Mouse (Mus musculus) hindbrain, postnatal 0 days (tissue): Measurements from ENCODE around the gene Satb2. TPM values are rescaled to one million over a fixed set of nuclear protein-coding genes. Genes with fewer than 3 reads are reported as not detected.
A peak's percentile ranks its signal among the peaks of the same experiment; 100 is the strongest.

ENCODE experiments used
- ATAC-seq: fragments of 200-750 bp; cut with Nextera tagmentation; 2 replicates; pipeline ENCODE4 v1.8.0; 2017; ENCODE audit warnings: mild to moderate bottlenecking, moderate TSS enrichment, moderate library complexity
- DNase-seq: peaks from one replicate; pipeline ENCODE4 v3.0.0-alpha.2; 2015; ENCODE audit warnings: low spot score
- H3K27ac ChIP-seq: fragments of 300-500 bp; sonication (generic); 2 replicates; pipeline ENCODE4 v1.5.1; 2014; ENCODE audit warnings: mild to moderate bottlenecking
- H3K27me3 ChIP-seq: fragments of 300-500 bp; sonication (generic); 2 replicates; pipeline ENCODE4 v1.6.1; 2014; ENCODE audit warnings: low read length, mixed read lengths; ENCODE audit not compliant: insufficient read depth
- H3K36me3 ChIP-seq: fragments of 300-500 bp; sonication (generic); 2 replicates; pipeline ENCODE4 v1.6.1; 2014; ENCODE audit warnings: low read length, mixed read lengths; ENCODE audit not compliant: insufficient read depth
- H3K4me1 ChIP-seq: fragments of 300-500 bp; sonication (generic); 2 replicates; pipeline ENCODE4 v1.6.1; 2014; ENCODE audit warnings: antibody characterized with exemption, low read length, mixed read lengths; ENCODE audit not compliant: insufficient read depth
- H3K4me2 ChIP-seq: fragments of 300-500 bp; sonication (generic); 2 replicates; pipeline ENCODE4 v1.6.1; 2014; ENCODE audit warnings: low read depth, mild to moderate bottlenecking, low read length, moderate library complexity, mixed read lengths
- H3K4me3 ChIP-seq: fragments of 300-500 bp; sonication (generic); 2 replicates; pipeline ENCODE4 v1.5.1; 2014; ENCODE audit warnings: low read length
- H3K9ac ChIP-seq: fragments of 300-500 bp; sonication (generic); replicated peaks from 2 replicates; pipeline ENCODE4 v1.6.1; 2014; ENCODE audit warnings: mild to moderate bottlenecking, low read length, moderate library complexity, mixed read lengths
- H3K9me3 ChIP-seq: fragments of 300-500 bp; sonication (generic); 2 replicates; pipeline ENCODE4 v1.6.1; 2016; ENCODE audit warnings: low read length, mixed read lengths
- CTCF ChIP-seq: IDR thresholded peaks from 2 replicates; pipeline ENCODE4 v1.5.1; 2016; ENCODE audit warnings: antibody characterized with exemption, control low read depth, low read depth
- WGBS: fragments of 180-500 bp; shearing (Covaris S2); extraction: QIAGEN DNeasy Blood & Tissue Kit; methylation state at CpG from one replicate; pipeline ENCODE4 v1.1.7; 2014; 5-methylcytosine and 5-hydroxymethylcytosine counted together
- polyA plus RNA-seq: library from polyadenylated mRNA; unstranded; fragments of >200 nt; fragmentation: Nextera tagmentation; extraction: Ambion mirVana; gene quantifications from 2 replicates; pipeline ENCODE4 v1.2.1, GENCODE M21; 2015
- total RNA-seq: library from RNA; depleted of rRNA; stranded (reverse); fragments of >200 nt; gene quantifications from 2 replicates; pipeline ENCODE4 v1.2.3, GENCODE M21; 2014

Gene Satb2
- total and polyA plus RNA-seq, 2 experiments from 2014 or later: 1.1 to 1.7 TPM

DNA sequence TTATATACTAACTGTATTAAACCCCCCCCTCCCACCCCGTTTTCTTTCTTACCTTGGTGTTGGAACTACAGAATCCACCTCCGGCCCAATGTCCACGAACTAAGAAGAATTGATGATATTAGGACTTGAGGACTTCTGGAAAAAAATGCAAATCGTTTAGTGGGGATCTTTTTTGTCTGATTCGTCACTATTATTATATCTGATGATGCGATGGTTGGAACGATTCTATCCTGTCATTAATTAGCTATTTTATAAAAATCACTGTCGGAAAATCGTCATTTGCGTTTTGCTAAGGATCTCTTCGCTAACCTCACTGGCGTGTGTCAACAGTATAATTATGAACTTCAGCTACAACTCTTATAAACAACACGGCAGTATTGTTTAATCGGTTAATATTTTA lies 4.3 kb downstream of the Satb2 start:
- WGBS: 7% methylated on average over 14 of the region's 14 CpGs
- no peak for TF ChIP-seq CTCF
- H3K4me1 ChIP-seq: peaks cover 6% of the 10 kb centered on the region
- ATAC-seq (no peak), DNase-seq (no peak)
- H3K9me3 ChIP-seq: no peaks in the 10 kb centered on the region
- peaks cover 45% of the 10 kb centered on the region for H3K27me3 ChIP-seq
- no peaks in the 10 kb centered on the region for H3K36me3 ChIP-seq
- H3K27ac ChIP-seq: no peak overlapping the region
- no peak overlapping the region for H3K9ac ChIP-seq
- H3K4me3 ChIP-seq: no peak overlapping the region
- H3K4me2 ChIP-seq: no peak overlapping the region

DNA sequence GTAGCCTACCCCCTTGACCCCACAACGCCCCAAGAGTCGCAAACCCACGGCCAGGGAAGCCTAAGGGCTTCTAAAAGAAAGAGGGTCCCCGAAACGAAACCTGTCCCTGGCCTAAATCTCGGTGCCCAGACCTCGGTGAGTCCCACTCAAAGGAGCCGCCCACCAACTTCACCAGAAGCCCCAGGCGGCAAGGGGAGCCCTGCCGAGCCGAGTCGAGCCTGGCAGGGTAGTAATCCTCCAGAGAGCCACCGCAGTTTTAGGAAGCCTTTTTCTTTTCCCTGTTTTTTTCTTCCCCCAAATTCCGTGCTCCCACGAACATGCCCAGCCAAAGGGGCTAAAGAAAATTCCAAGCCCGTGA lies 4.9 kb downstream of the Satb2 start:
- peaks cover 6% of the 10 kb centered on the region for H3K4me1 ChIP-seq
- H3K9ac ChIP-seq: peak overlapping the region; percentile 53; the same call in 1 of the 2 replicates
- DNase-seq (no peak), ATAC-seq (no peak)
- H3K9me3 ChIP-seq: no peaks in the 10 kb centered on the region
- H3K4me3 ChIP-seq: peak overlapping the region; percentile 73
- no peaks in the 10 kb centered on the region for H3K36me3 ChIP-seq
- peaks cover 52% of the 10 kb centered on the region for H3K27me3 ChIP-seq
- under 1% methylated on average over 16 of the region's 16 CpGs for WGBS
- no peak overlapping the region for H3K27ac ChIP-seq
- H3K4me2 ChIP-seq: peak overlapping the region; percentile 85
- no peak for TF ChIP-seq CTCF

DNA sequence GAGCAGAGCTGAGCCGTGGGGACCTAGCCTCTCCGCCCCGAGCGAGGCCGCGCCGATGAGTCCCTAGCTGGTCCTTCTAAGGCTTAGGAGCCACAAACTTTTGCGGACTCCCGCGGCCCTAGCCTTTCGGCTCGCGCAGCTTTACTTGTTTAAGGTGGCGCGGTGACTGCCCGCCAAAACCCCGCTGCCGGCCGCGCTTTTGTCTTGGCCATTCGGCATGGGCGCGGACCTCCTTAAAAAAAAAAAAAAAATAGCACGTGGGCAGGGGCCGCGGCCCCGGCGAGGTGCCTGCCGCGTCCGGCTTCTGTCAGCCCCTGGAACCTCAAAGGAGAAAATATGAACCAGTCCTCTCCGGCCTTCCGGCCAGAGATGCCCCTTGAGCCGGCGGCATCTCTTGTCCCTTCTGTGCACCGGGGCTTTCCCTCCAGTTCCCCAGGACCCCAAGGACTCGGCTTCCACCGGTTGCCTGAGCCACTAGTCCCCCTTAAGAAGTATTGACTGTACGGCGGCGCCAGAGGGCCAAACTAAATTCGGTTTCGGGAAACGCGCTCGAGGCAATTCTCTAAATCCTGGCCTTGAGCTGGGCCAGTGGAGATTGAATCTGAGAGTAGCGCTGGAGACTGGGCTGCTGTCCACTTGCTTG lies 5.4 kb downstream of the Satb2 start:
- Histone ChIP-seq H3K4me3 (peak overlapping the region; percentile 73), H3K9me3 (no peaks in the 10 kb centered on the region), H3K4me2 (peak overlapping the region; percentile 85), H3K27ac (peak overlapping the region; percentile 74), H3K9ac (peak overlapping the region; percentile 53), H3K27me3 (peaks cover 53% of the 10 kb centered on the region), H3K36me3 (no peaks in the 10 kb centered on the region), H3K4me1 (peaks cover 6% of the 10 kb centered on the region)
- WGBS: under 1% methylated on average over 47 of the region's 47 CpGs
- DNase-seq (peak; percentile 95), ATAC-seq (peak; percentile 82)
- TF ChIP-seq CTCF: no peak

DNA sequence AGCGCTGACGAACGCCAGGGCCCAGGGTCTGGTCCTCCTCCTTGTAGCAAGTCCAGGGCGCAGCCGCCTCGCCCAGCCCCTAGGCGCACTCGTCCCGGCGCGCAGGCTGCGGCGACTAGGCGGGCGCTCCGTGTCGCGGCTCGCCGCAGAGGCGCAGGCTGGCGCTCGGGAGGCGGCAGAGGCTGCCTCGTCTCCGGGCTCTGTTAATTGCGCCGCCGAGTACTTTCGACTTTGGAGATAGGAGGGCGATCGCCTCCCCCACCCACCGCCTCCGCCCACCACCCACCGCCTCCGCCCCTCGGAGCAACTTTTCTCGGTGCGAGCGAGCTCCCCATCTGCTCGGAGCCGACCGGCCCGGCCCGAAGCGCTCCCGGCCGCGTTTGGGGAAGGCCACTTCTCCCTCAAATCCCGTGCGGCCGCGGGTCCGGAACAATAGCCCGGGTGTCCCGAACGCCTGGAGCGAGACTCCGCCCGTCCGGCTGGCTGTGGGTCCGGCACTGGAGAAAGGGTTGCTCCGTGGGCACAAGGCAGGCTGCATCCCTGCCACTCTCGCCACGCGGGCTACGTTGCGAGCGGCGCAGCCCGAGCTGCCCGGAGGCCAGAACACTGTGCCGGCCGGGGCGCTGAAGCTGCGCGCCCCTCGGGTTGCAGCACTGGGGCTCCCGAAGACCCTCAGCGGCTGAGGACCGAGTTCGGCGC lies 6.0 kb downstream of the Satb2 start:
- H3K9ac ChIP-seq: peak overlapping the region; percentile 53
- H3K4me3 ChIP-seq: peak overlapping the region; percentile 73
- H3K4me2 ChIP-seq: peak overlapping the region; percentile 85
- no peak for TF ChIP-seq CTCF
- under 1% methylated on average over 70 of the region's 83 CpGs for WGBS
- peak; percentile 63 for ATAC-seq
- peak; percentile 51 for DNase-seq
- H3K9me3 ChIP-seq: no peaks in the 10 kb centered on the region
- no peaks in the 10 kb centered on the region for H3K36me3 ChIP-seq
- H3K27me3 ChIP-seq: peaks cover 52% of the 10 kb centered on the region
- H3K4me1 ChIP-seq: peaks cover 6% of the 10 kb centered on the region
- H3K27ac ChIP-seq: peak overlapping the region; percentile 74

DNA sequence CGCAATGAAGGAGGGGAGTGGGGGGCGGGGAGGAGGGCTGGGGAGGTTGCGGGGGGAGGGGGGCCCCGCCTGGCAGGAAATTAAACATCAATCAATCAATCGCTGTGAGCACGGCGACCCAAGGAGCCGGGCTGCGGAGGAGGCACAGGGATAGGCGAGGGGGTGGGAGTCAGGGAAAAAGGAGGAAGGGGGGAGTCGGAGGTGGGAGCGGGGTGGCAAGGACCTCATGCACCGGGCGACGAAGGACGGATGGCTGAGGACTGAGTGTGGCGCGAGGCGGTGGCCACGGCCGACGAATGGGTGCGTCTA lies 6.6 kb downstream of the Satb2 start:
- peak overlapping the region; percentile 53 for H3K9ac ChIP-seq
- no peak for ATAC-seq
- TF ChIP-seq CTCF: no peak
- peak overlapping the region; percentile 73 for H3K4me3 ChIP-seq
- H3K36me3 ChIP-seq: no peaks in the 10 kb centered on the region
- peaks cover 47% of the 10 kb centered on the region for H3K27me3 ChIP-seq
- 0% methylated on average over 22 of the region's 23 CpGs for WGBS
- H3K4me1 ChIP-seq: peaks cover 5% of the 10 kb centered on the region
- no peak for DNase-seq
- peak overlapping the region; percentile 85 for H3K4me2 ChIP-seq
- H3K27ac ChIP-seq: peak overlapping the region; percentile 32; the same call in 1 of the 2 replicates
- no peaks in the 10 kb centered on the region for H3K9me3 ChIP-seq

DNA sequence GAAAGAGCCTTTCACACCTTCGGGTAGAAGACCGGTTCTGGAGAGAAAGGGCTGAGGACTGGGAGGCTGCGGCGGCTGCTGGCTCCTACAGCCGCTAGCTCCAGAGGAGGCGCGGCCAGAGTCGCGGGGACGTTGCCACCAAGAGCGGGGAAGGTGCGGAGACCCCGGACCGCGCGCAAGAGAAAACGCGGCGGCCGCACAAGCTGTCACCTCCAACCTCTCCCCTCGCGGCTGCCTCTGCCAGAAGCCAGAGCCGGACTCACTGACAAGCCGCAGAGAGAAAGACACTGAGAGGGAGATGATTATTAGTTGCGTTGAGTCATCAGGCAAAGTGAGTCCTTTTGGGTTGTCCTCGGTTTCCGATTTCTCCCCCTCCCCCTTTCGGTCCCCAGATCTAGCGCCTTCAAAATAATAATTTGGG lies 7.0 kb downstream of the Satb2 start:
- Histone ChIP-seq H3K36me3 (no peaks in the 10 kb centered on the region), H3K27ac (0 out of 2 replicates have a peak overlapping the region, but pooled peaks have one; percentile 11), H3K4me1 (peaks cover 3% of the 10 kb centered on the region; the same call in 1 of the 2 replicates), H3K27me3 (peaks cover 43% of the 10 kb centered on the region), H3K9me3 (no peaks in the 10 kb centered on the region), H3K9ac (peak overlapping the region; percentile 53; the same call in 1 of the 2 replicates), H3K4me3 (peak overlapping the region; percentile 73), H3K4me2 (peak overlapping the region; percentile 85)
- ATAC-seq: no peak
- TF ChIP-seq CTCF: no peak
- no peak for DNase-seq
- WGBS: 0% methylated on average over 29 of the region's 29 CpGs

DNA sequence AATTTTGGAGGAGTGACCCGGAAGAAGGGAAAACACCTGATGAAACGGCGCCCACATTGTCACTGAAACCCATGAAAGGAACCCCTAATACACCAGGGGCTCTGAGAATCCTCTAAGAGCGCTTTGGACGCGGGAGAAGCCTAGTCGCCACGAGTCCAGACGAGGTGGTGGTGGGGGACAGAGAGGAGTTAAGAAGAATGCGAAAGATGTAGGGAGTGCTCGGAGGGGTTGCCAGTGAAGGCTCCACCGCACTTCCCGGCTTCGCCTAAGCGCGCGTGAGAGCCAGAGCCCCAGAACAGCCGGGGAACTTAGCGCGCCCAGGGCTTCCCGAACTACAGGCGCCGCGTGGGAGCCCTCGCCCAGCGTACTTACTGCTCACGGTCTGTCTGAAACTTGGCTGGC lies 7.7 kb downstream of the Satb2 start:
- peaks cover 38% of the 10 kb centered on the region; the same call in 1 of the 2 replicates for H3K27me3 ChIP-seq
- H3K36me3 ChIP-seq: no peaks in the 10 kb centered on the region
- peak overlapping the region; percentile 85 for H3K4me2 ChIP-seq
- TF ChIP-seq CTCF: no peak
- no peak overlapping the region for H3K9ac ChIP-seq
- peak overlapping the region; percentile 73 for H3K4me3 ChIP-seq
- 2% methylated on average over 27 of the region's 27 CpGs for WGBS
- H3K4me1 ChIP-seq: peaks cover 3% of the 10 kb centered on the region; the same call in 1 of the 2 replicates
- ATAC-seq: no peak
- peak; percentile 27 for DNase-seq
- no peak overlapping the region for H3K27ac ChIP-seq
- no peaks in the 10 kb centered on the region for H3K9me3 ChIP-seq
